Mouse (Mus musculus) brain, adult 2 months (tissue): Measurements from ENCODE around the gene Rps6kb2.

Source experiments
- DNase-seq: peaks from one replicate; pipeline ENCODE4 v3.0.0; 2011; ENCODE audit warnings: low read depth, low spot score

The Rps6kb2 gene

GRCm38 (mm10) chr19:4120496-4120895, 42.7 kb downstream of the Rps6kb2 start:
- DNase-seq, result no peak

DNA sequence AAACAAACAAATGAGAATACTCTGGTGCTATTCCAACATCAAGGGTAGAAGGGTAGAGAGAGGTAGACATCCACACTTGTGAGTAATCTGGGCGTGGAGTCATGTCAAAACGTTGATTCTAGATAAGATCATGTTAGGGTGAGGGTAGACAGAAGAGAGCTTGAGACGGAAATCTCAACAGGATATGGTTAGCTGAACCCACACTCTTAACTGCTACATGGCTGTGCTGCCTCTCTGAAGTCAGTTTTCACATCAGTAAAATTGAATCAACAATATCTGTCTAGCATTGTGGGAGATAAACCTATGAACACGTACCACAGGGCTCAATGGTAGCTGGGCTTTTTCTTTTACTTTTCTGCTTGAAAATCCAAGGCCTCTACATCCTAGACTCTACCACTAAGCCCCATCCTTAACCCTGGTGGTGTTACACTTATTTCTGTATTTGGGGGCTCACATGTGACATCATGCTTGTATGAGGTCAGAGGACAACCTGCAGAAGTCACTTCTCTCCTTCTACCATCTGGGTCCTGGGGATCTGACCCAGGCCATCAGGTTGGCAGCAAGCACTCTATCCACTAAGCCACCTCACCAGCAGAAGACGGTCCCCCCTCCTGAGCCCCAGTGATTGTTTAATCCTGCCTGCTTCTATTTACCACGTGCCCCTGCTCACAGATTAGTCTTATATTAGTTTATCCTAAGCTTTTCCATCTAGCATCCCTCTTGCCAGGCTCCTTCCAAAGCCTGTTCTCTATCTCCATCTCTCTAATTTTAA, 43.3 kb downstream of the Rps6kb2 start:
- DNase-seq, result no peak

DNA sequence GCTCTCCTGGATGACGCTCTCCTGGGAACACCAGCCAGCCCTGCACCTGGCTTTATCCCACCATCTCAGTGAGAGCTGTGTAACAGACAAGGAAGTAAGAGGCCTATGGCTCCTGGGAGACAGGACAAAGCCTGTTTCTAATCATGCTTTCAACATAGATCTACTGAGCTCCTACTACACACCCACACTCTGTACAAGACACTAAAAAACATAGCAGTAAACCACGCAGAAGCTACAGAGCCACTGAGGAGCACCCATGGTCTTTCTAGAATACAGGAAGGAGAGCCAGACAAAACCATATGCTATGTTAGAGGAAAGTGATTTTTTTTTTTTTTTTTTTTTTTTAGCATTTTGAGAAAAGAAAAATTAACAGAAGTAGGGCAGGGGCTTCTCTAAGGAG, 44.8 kb downstream of the Rps6kb2 start:
- no peak for DNase-seq

DNA sequence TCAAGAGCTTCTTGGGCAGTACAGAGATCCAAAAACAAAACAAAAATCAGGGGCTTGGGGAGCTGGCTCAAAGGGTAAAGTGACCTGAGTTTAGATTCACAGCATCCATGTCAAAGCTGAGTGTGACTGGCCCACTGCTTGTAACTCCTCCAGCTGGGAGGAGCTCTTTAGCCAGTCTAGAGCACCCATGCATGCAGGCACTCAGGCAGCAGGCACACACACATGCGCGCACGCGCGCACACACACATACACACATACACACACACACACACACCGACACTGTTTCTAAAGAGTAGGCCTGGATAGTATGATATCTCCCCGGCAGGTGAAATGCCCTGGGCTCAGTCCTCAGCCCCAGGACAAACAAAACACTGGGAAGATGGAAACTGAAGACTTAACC, 46.1 kb downstream of the Rps6kb2 start:
- DNase-seq, result no peak

- no peak for DNase-seq
These were observed 47.3 kb downstream of the Rps6kb2 start for GRCm38 (mm10) chr19:4115816-4116215.

GRCm38 (mm10) chr19:4115144-4115543, 48.0 kb downstream of the Rps6kb2 start:
- DNase-seq, result no peak

DNA sequence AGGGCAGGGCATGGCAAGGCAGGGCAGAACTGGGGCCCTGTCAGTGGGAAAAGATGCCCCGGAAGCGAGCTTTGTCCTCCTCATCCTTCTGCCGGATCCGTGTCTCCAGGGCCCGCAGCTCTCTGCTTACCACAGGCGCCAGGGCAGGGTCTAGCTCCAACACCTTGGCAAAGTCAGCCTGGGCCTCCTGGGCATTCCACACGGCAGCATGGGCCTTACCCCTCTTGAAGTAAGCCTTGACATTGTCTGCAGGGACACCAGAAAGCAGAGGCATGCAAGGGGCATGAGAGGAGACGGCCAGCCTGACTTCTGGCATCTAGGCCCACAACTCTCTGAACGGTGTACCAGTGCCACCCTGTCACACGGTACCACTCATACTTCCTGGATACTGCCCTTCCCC, 48.6 kb downstream of the Rps6kb2 start:
- DNase-seq, result no peak

- no peak for DNase-seq
These were observed 49.3 kb downstream of the Rps6kb2 start for GRCm38 (mm10) chr19:4113806-4114230.

GRCm38 (mm10) chr19:4113186-4113805, 49.9 kb downstream of the Rps6kb2 start:
- DNase-seq, result peak; percentile 98

DNA sequence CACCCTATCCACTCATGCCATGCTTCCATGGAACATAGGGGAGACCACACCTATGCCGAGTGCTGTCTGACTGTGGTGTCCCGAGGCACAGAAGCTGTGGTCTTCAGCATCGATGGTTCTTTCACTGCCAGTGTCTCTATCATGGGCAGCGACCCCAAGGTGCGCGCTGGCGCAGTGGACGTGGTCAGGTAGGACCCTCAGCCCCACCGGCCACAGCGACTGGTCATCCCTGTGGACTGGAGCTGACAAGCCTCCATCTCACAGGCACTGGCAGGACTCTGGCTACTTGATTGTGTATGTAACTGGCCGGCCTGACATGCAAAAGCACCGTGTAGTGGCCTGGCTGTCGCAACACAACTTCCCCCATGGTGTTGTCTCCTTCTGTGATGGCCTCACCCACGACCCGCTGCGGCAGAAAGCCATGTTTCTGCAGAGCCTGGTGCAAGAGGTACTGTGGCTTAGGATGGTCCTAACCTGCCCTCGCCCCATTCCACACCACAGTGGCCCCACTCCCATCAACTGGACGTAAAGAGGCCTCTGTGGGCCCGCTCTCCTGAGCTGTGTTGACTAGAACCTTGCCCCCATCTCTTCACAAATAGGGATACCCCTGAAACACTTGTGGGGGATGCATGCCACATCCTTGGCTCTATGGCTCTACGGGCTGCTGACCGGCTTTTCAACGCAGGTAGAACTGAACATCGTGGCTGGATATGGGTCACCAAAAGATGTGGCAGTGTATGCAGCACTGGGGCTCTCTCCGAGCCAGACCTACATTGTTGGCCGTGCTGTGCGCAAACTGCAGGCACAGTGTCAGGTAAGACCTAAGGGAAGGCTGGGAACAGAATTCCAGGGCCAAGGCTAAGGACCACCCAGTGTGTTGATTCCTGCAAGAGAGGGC, 50.8 kb downstream of the Rps6kb2 start:
- DNase-seq, result no peak

DNA sequence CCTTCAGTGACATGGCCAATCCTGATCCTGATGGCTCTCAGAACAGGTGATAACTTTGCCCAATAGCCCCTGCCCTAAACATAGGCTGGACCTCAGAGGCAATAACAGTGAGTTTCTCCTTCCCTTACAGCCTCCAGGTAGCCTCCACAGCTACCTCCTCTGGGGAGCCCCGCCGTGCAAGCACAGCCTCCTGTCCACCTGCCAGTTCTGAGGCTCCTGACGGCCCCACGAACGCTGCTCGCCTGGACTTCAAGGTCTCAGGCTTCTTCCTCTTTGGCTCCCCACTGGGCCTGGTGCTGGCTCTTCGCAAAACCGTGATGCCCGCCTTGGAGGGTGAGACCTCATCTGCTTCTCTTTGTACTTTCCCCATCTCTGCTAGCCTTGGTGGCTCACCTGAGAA, 54.6 kb downstream of the Rps6kb2 start:
- DNase-seq, result no peak

- DNase-seq, result no peak
These were observed 56.5 kb downstream of the Rps6kb2 start for GRCm38 (mm10) chr19:4106654-4107053.

- no peak for DNase-seq
These were observed 58.4 kb downstream of the Rps6kb2 start for GRCm38 (mm10) chr19:4104675-4105194.
